Mouse (Mus musculus): ENCODE data around the gene Ift122.

DNA sequence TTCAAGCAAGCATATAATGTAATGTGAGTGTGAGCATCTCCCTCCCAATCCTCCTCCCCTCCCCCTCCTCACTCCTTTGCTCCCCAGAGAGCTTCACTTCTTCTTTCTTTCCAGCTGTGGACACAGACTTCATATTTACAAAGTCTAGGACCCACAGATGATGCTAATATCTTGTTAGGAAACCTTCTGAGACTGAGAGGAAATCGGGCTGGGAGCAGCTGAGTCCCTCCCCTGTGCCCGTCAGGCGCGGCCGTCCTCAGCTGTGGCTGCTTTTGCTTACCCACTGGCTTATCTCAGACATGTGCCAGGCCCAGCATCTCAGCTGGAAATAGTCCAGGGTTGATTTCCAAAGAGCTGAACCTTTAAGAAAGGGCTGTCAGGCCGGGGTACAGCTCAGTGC is 93.1 kb downstream of the Ift122 start:
- no peak for TF ChIP-seq CTCF (IDR thresholded peaks at IDR 0.05; ENCODE audit: control insufficient read depth, insufficient read depth, low read length)
- no peak for TF ChIP-seq POLR2A (IDR thresholded peaks at IDR 0.05; ENCODE audit: borderline replicate concordance, control insufficient read depth, low read depth, low read length)
